Mouse (Mus musculus): ENCODE data around the gene Leng8. TPM values are rescaled to one million over a fixed set of nuclear protein-coding genes. Genes with fewer than 3 reads are reported as not detected.
A peak's percentile ranks its signal among the peaks of the same experiment; 100 is the strongest.

Gene Leng8
- total and polyA plus RNA-seq, 3 experiments, result 31.2 to 263 (median 36.4) TPM

DNA sequence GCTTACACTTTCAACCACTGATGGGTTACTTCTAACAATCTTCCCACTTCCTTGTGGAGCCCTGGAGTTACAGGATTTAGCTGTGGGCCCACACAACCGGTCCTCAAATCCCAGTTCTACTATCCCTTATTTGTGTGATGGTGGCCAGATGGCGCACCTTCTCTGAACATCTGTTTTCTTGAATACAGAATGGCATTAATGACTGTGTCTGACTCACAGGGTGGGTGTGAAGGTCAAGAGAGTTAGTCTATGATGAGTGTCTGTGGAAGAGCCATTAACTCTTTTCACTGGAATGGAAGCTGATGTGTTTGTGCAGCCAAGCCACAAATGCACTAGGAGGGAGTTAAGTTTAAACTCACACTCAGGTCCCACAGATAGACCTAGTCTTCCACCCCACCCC is 38.5 kb upstream of the Leng8 start:
- intact Hi-C loops (cut with DNase I), result no loop called here
- whole genome bisulfite sequencing, result 75% methylated on average over 2 of the region's 2 CpGs
- DNase-seq, result no peak

DNA sequence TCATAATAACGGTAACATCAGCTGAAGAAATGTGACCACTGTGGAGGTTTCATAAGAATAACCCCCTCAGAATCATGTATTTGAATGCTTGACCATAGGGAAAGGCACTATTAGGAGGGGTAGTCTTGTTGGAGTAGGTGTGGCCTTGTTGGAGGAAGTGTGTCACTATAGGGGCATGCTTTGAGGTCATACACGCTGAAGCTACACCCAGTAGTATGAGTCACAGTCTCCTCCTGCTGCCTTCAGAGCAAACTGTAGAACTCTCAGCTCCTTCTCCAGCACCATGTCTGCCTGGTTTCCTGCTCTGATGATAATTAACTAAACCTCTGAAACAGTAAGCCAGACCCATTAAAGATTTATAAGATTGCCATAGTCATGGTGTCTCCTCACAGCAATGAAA is 38.0 kb upstream of the Leng8 start:
- Histone ChIP-seq H3K27ac (no peak overlapping the region), H3K36me3 (ENCODE audit: control insufficient read depth, insufficient read depth, low read length) (no peaks in the 10 kb centered on the region), H3K4me3 (no peak overlapping the region), H3K4me1 (ENCODE audit: control insufficient read depth, insufficient read depth, low read length) (no peaks in the 10 kb centered on the region), H3K9ac (ENCODE audit: low read depth, low read length) (no peak overlapping the region), H3K27me3 (ENCODE audit: control insufficient read depth, insufficient read depth, low read length) (no peaks in the 10 kb centered on the region), H3K79me2 (replicated peaks; ENCODE audit: control insufficient read depth, insufficient read depth, low read length) (no peaks in the 10 kb centered on the region)
- no peak for TF ChIP-seq POLR2A (IDR thresholded peaks at IDR 0.05; ENCODE audit: insufficient read depth, low read depth, low read length)
- TF ChIP-seq CTCF (IDR thresholded peaks at IDR 0.05), result no peak
- no peak for TF ChIP-seq EP300 (IDR thresholded peaks at IDR 0.05; ENCODE audit: insufficient read depth, low read depth, low read length)
- intact Hi-C loops (cut with DNase I), result no loop called here
- DNase-seq, result no peak
- 34% methylated on average over 2 of the region's 2 CpGs for WGBS

More for the DNA sequence above, 38.5 kb upstream of the Leng8 start:
- Histone ChIP-seq H3K36me3 (ENCODE audit: control insufficient read depth, insufficient read depth, low read length) (no peaks in the 10 kb centered on the region), H3K27ac (no peak overlapping the region), H3K79me2 (replicated peaks; ENCODE audit: control insufficient read depth, insufficient read depth, low read length) (no peaks in the 10 kb centered on the region), H3K9ac (ENCODE audit: low read depth, low read length) (no peak overlapping the region), H3K4me1 (ENCODE audit: control insufficient read depth, insufficient read depth, low read length) (no peaks in the 10 kb centered on the region), H3K4me3 (no peak overlapping the region), H3K27me3 (ENCODE audit: control insufficient read depth, insufficient read depth, low read length) (no peaks in the 10 kb centered on the region)
- TF ChIP-seq POLR2A (IDR thresholded peaks at IDR 0.05; ENCODE audit: insufficient read depth, low read depth, low read length) (no peak), EP300 (IDR thresholded peaks at IDR 0.05; ENCODE audit: insufficient read depth, low read depth, low read length) (no peak), CTCF (IDR thresholded peaks at IDR 0.05) (no peak)

DNA sequence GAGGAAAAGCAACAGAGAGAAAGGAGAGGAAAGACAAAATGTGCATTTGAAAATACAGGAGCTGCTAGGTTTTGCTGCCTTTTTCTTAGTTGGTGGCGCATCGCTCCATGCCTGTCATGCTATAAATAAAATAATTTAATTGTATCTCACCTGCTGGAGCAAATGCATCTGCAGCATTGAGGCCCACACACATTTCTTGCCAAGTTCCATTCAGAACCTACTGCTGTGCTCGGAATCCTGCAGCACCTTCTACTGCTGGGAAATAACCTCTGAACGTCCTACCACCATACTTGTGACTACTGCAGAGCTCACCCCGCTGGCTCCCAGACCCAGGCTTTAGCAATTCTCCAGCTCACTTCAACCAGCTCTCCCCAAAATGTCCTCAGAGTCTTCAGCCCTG is 35.7 kb upstream of the Leng8 start:
- intact Hi-C loops (cut with DNase I), result no loop called here
- WGBS, result 80% methylated on average over 5 of the region's 5 CpGs

DNA sequence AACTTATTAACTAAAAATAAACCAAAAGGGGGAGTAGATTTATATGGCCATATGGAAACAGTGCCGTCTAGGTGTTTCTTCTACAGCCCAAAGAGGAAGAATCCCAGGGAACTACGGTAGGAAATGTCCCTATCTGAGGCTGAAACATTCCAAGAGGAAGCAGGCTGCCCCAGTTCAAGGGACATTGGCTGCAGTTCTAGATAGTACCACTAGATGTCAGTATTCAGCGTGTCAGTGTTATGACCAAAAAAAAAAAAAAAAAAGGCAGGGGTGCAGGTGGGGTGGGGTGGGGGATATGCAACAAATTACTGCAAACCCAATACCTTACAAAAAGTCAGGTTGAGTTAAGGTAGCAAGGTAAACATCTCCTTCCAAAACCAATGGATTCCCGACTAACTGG is 33.4 kb upstream of the Leng8 start:
- Histone ChIP-seq H3K4me3 (no peak overlapping the region), H3K79me2 (replicated peaks; ENCODE audit: control insufficient read depth, insufficient read depth, low read length) (no peaks in the 10 kb centered on the region), H3K4me1 (ENCODE audit: control insufficient read depth, insufficient read depth, low read length) (no peaks in the 10 kb centered on the region), H3K27ac (no peak overlapping the region), H3K36me3 (ENCODE audit: control insufficient read depth, insufficient read depth, low read length) (no peaks in the 10 kb centered on the region), H3K9ac (ENCODE audit: low read depth, low read length) (no peak overlapping the region), H3K27me3 (ENCODE audit: control insufficient read depth, insufficient read depth, low read length) (no peaks in the 10 kb centered on the region)
- WGBS, result 16% methylated on average over 4 of the region's 4 CpGs
- TF ChIP-seq POLR2A (IDR thresholded peaks at IDR 0.05; ENCODE audit: insufficient read depth, low read depth, low read length) (no peak), CTCF (IDR thresholded peaks at IDR 0.05) (peak; percentile 74)
- intact Hi-C loops (cut with DNase I), result loop anchor here (2.0 kb wide), 2 partner anchors 323 to 367 kb away; no protein-coding TSS in a partner anchor
- DNase-seq, result no peak

More for the DNA sequence above, 35.7 kb upstream of the Leng8 start:
- H3K36me3 ChIP-seq (ENCODE audit: control insufficient read depth, insufficient read depth, low read length), result no peaks in the 10 kb centered on the region
- no peak overlapping the region for H3K4me3 ChIP-seq
- no peaks in the 10 kb centered on the region for H3K27me3 ChIP-seq (ENCODE audit: control insufficient read depth, insufficient read depth, low read length)
- no peak overlapping the region for H3K9ac ChIP-seq (ENCODE audit: low read depth, low read length)
- no peak for DNase-seq
- no peaks in the 10 kb centered on the region for H3K79me2 ChIP-seq (replicated peaks; ENCODE audit: control insufficient read depth, insufficient read depth, low read length)
- no peak overlapping the region for H3K27ac ChIP-seq
- TF ChIP-seq CTCF (IDR thresholded peaks at IDR 0.05) (no peak), EP300 (IDR thresholded peaks at IDR 0.05; ENCODE audit: insufficient read depth, low read depth, low read length) (no peak), POLR2A (IDR thresholded peaks at IDR 0.05; ENCODE audit: insufficient read depth, low read depth, low read length) (no peak)
- H3K4me1 ChIP-seq (ENCODE audit: control insufficient read depth, insufficient read depth, low read length), result no peaks in the 10 kb centered on the region

DNA sequence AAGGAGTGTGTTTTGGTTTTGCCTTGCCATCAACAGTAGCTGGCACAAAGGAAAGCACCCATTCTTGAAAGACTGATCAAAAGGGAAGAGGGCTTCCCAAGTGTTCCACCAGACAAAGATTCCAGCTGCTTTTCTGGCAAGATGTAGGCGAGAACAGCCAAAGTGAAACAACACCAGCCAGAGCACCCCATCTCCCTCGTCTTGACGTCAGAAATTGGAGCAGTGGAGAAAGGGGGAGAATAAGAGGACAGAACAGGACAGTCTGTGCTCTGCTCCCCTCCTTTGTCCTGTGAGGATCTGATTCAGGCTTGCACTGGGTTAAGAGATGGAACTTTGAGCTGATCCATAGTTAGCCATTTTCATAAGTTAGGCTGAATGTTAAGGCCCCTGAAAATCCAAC is 25.1 kb upstream of the Leng8 start:
- DNase-seq, result no peak

DNA sequence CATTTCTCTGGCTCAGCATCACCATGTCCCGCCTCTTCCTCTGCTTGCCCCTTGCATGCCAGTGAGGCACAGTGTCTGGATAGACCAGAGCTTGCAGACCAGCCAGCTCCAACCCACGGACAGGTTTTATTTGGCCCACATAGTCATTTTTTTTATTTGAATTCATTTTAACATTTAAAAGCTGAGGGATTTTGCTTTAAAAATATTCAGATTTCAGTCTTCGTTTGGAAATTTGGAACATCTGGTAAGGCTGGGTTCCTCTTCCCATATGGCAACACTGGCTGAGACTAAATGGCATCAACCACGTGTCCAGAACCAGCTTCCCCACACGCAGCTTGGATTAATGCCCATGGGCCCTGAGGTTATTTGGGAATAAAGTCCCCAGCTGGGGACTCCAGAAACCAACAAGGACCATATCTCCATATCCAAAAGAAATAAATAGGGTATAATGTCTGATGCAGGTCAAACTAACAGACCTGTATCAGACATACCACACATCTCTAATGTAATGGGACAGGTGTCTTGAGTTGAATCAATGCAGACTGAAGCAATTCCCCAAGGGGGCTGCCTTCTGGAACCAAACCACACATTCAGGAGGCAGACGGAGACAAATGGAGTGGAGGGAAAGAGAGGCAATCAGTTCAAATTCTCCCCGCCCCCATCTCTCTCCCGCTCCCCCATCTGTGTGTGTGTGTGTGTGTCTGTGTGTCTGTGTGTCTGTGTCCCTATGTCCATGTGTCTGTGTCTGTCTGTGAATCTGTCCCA is 19.6 kb upstream of the Leng8 start:
- no peaks in the 10 kb centered on the region for H3K79me2 ChIP-seq (replicated peaks; ENCODE audit: control insufficient read depth, insufficient read depth, low read length)
- no peak overlapping the region for H3K27ac ChIP-seq
- intact Hi-C loops (cut with DNase I), result no loop called here
- H3K9ac ChIP-seq (ENCODE audit: low read depth, low read length), result no peak overlapping the region
- H3K36me3 ChIP-seq (ENCODE audit: control insufficient read depth, insufficient read depth, low read length), result no peaks in the 10 kb centered on the region
- TF ChIP-seq CTCF (IDR thresholded peaks at IDR 0.05) (no peak), POLR2A (IDR thresholded peaks at IDR 0.05; ENCODE audit: insufficient read depth, low read depth, low read length) (no peak), EP300 (IDR thresholded peaks at IDR 0.05; ENCODE audit: insufficient read depth, low read depth, low read length) (no peak)
- no peaks in the 10 kb centered on the region; the same call in 1 of the 2 replicates for H3K4me1 ChIP-seq (ENCODE audit: control insufficient read depth, insufficient read depth, low read length)
- H3K27me3 ChIP-seq (ENCODE audit: control insufficient read depth, insufficient read depth, low read length), result peaks cover 7% of the 10 kb centered on the region
- WGBS, result 61% methylated on average over 8 of the region's 8 CpGs
- DNase-seq, result no peak
- H3K4me3 ChIP-seq, result no peak overlapping the region

More for the DNA sequence above, 25.1 kb upstream of the Leng8 start:
- H3K36me3 ChIP-seq (ENCODE audit: control insufficient read depth, insufficient read depth, low read length), result no peaks in the 10 kb centered on the region
- no peak overlapping the region for H3K27ac ChIP-seq
- no peaks in the 10 kb centered on the region for H3K79me2 ChIP-seq (replicated peaks; ENCODE audit: control insufficient read depth, insufficient read depth, low read length)
- TF ChIP-seq POLR2A (IDR thresholded peaks at IDR 0.05; ENCODE audit: insufficient read depth, low read depth, low read length), result no peak
- no peak for TF ChIP-seq EP300 (IDR thresholded peaks at IDR 0.05; ENCODE audit: insufficient read depth, low read depth, low read length)
- no peaks in the 10 kb centered on the region for H3K4me1 ChIP-seq (ENCODE audit: control insufficient read depth, insufficient read depth, low read length)
- no peak overlapping the region for H3K4me3 ChIP-seq
- WGBS, result 47% methylated on average over 3 of the region's 3 CpGs
- intact Hi-C loops (cut with DNase I), result no loop called here
- no peak overlapping the region for H3K9ac ChIP-seq (ENCODE audit: low read depth, low read length)
- H3K27me3 ChIP-seq (ENCODE audit: control insufficient read depth, insufficient read depth, low read length), result no peaks in the 10 kb centered on the region

Data from heart, adult 2 months (tissue).